Mouse (Mus musculus): ENCODE data around the gene Zeb2.

GRCm38 (mm10) chr2:44976484-44976883, 140.7 kb downstream of the Zeb2 start:
- no peak for TF ChIP-seq USF1 (IDR thresholded peaks at IDR 0.05; ENCODE audit: low read depth)
- no peak for TF ChIP-seq E2F4 (IDR thresholded peaks at IDR 0.05; ENCODE audit: insufficient read depth)
- TF ChIP-seq POLR2A (IDR thresholded peaks at IDR 0.05; ENCODE audit: insufficient read length, low read depth), result no peak
- TF ChIP-seq MYOD1 (IDR thresholded peaks at IDR 0.05; ENCODE audit: control insufficient read depth in 1 of 3, insufficient read length in 2 of 3, low read depth in 2 of 3), result no peak
- no peak for TF ChIP-seq POLR2AphosphoS2 (IDR thresholded peaks at IDR 0.05; ENCODE audit: insufficient read length, low read depth)
- TF ChIP-seq CEBPB (IDR thresholded peaks at IDR 0.05; ENCODE audit: insufficient read depth, poor library complexity, severe bottlenecking), result peak; percentile 77
